Mouse (Mus musculus) brown adipose tissue, adult 24 weeks (tissue): ENCODE data around the gene Zfp580. TPM values are rescaled to one million over a fixed set of nuclear protein-coding genes. Genes with fewer than 3 reads are reported as not detected.
A peak's percentile ranks its signal among the peaks of the same experiment; 100 is the strongest.
"Not testable (repeated sequence)": the region's sequence is repeated elsewhere in the genome, so short reads cannot be mapped to it uniquely, and the experiment has no call there.

Experiments used
- H3K27ac ChIP-seq: fragments of 200-500 bp; replicated peaks from 2 replicates; pipeline ENCODE4 v1.5.1; 2012; ENCODE audit warnings: low read depth, mild to moderate bottlenecking, low read length
- H3K4me1 ChIP-seq: fragments of 200-500 bp; 2 replicates; pipeline ENCODE4 v1.6.1; 2012; ENCODE audit warnings: low read length, mixed read lengths; ENCODE audit not compliant: control insufficient read depth, insufficient read depth, insufficient read length
- H3K4me3 ChIP-seq: fragments of 200-500 bp; 2 replicates; pipeline ENCODE4 v1.5.1; 2012; ENCODE audit warnings: low read depth, mild to moderate bottlenecking, low read length, moderate library complexity; ENCODE audit not compliant: insufficient read depth
- polyA plus RNA-seq: library from polyadenylated mRNA; stranded (reverse); fragments of >200 nt; gene quantifications from 2 replicates; pipeline ENCODE4 v1.2.4, GENCODE M21; 2012; ENCODE audit not compliant: missing spikeins, insufficient read depth, insufficient read length

Zfp580 gene
- 4.4 and 5.6 TPM in 2 replicates for polyA plus RNA-seq

- peak within 1 kb of the TSS; percentile 26; the same call in 1 of the 2 replicates for H3K27ac ChIP-seq
- peak within 1 kb of the TSS; percentile 65 for H3K4me3 ChIP-seq
- no peaks in the 10 kb centered on the region; the same call in 1 of the 2 replicates for H3K4me1 ChIP-seq
Observed at GRCm38 (mm10) chr7:5051193-5052192, at the start of gene Zfp580. Zfp580 (plus strand) TSS chr7:5051538.

GRCm38 (mm10) chr7:5002876-5003275, 48.5 kb upstream of the Zfp580 start:
- H3K4me3 ChIP-seq, H3K27ac ChIP-seq, H3K4me1 ChIP-seq: not testable (repeated sequence)

- H3K4me1 ChIP-seq, result no peaks in the 10 kb centered on the region
Observed at GRCm38 (mm10) chr7:5008229-5008628, 43.1 kb upstream of the Zfp580 start.

GRCm38 (mm10) chr7:5012681-5013513, 38.4 kb upstream of the Zfp580 start:
- Histone ChIP-seq H3K4me3 (no peak overlapping the region), H3K4me1 (peaks cover 1% of the 10 kb centered on the region; the same call in 1 of the 2 replicates), H3K27ac (no peak overlapping the region)

More at GRCm38 (mm10) chr7:5008229-5008628, 43.1 kb upstream of the Zfp580 start:
- Histone ChIP-seq H3K4me3 (no peak overlapping the region), H3K27ac (no peak overlapping the region)

GRCm38 (mm10) chr7:5014251-5015117, 36.9 kb upstream of the Zfp580 start, which contains the start of the genes Zfp524 and Fiz1:
Zfp524 (plus strand) TSS chr7:5014415.
Fiz1 (minus strand) TSS chr7:5014697.
- peak within 1 kb of the TSS; percentile 99 for H3K27ac ChIP-seq
- peaks cover 3% of the 10 kb centered on the region; the same call in 1 of the 2 replicates for H3K4me1 ChIP-seq
- peak within 1 kb of the TSS; percentile 98 for H3K4me3 ChIP-seq

- Histone ChIP-seq H3K27ac (peak within 1 kb of the TSS; percentile 99), H3K4me1 (peaks cover 3% of the 10 kb centered on the region; the same call in 1 of the 2 replicates), H3K4me3 (peak within 1 kb of the TSS; percentile 98)
Observed at GRCm38 (mm10) chr7:5015118-5016001, 36.0 kb upstream of the Zfp580 start, which contains the start of gene Gm44973. Gm44973 (plus strand) TSS chr7:5015496.

- peak overlapping the region; percentile 77 for H3K27ac ChIP-seq
- peak overlapping the region; percentile 75 for H3K4me3 ChIP-seq
- H3K4me1 ChIP-seq, result peaks cover 3% of the 10 kb centered on the region; the same call in 1 of the 2 replicates
Observed at GRCm38 (mm10) chr7:5016057-5016456, 35.3 kb upstream of the Zfp580 start.

GRCm38 (mm10) chr7:5016920-5017319, 34.4 kb upstream of the Zfp580 start:
- Histone ChIP-seq H3K4me3 (no peak overlapping the region), H3K27ac (no peak overlapping the region), H3K4me1 (peaks cover 7% of the 10 kb centered on the region; the same call in 1 of the 2 replicates)

- Histone ChIP-seq H3K27ac (no peak overlapping the region), H3K4me1 (peaks cover 7% of the 10 kb centered on the region; the same call in 1 of the 2 replicates), H3K4me3 (no peak overlapping the region)
Observed at GRCm38 (mm10) chr7:5017352-5017751, 34.0 kb upstream of the Zfp580 start.

- Histone ChIP-seq H3K4me1 (peaks cover 7% of the 10 kb centered on the region; the same call in 1 of the 2 replicates), H3K4me3 (no peak overlapping the region), H3K27ac (no peak overlapping the region)
Observed at GRCm38 (mm10) chr7:5017931-5018330, 33.4 kb upstream of the Zfp580 start.

GRCm38 (mm10) chr7:5019576-5019975, 31.8 kb upstream of the Zfp580 start:
- peak overlapping the region; percentile 64 for H3K4me3 ChIP-seq
- H3K27ac ChIP-seq, result peak overlapping the region; percentile 93
- H3K4me1 ChIP-seq, result not testable (repeated sequence)

GRCm38 (mm10) chr7:5020000-5020681, 31.2 kb upstream of the Zfp580 start, which contains the start of the genes Zfp865 and Ccdc106:
Zfp865 (plus strand) TSS chr7:5020376.
Ccdc106 (plus strand) TSS chr7:5020553.
- peak within 1 kb of the TSS; percentile 64 for H3K4me3 ChIP-seq
- peaks cover 7% of the 10 kb centered on the region; the same call in 1 of the 2 replicates for H3K4me1 ChIP-seq
- H3K27ac ChIP-seq, result peak within 1 kb of the TSS; percentile 93
